Mouse (Mus musculus) embryonic facial prominence, embryonic 11.5 days (tissue): ENCODE results near the gene Slc22a17. TPM values are rescaled to one million over a fixed set of nuclear protein-coding genes. Genes with fewer than 3 reads are reported as not detected.
"Not testable (repeated sequence)": the region's sequence is repeated elsewhere in the genome, so short reads cannot be mapped to it uniquely, and the experiment has no call there.

ENCODE experiments used
- ATAC-seq: fragments of 200-750 bp; cut with Nextera tagmentation; replicated peaks from 2 replicates; pipeline ENCODE4 v1.8.0; 2017; ENCODE audit warnings: low read depth; ENCODE audit not compliant: insufficient number of reproducible peaks, low FRiP score, low TSS enrichment
- DNase-seq: peaks from one replicate; pipeline ENCODE4 v3.0.0-alpha.2; 2015; ENCODE audit warnings: low spot score
- H3K27ac ChIP-seq: fragments of 300-500 bp; sonication (generic); replicated peaks from 2 replicates; pipeline ENCODE4 v1.5.1; 2014; ENCODE audit warnings: mild to moderate bottlenecking, low read depth, low read length, control low read depth
- H3K27me3 ChIP-seq: fragments of 300-500 bp; sonication (generic); 2 replicates; pipeline ENCODE4 v1.6.1; 2014; ENCODE audit warnings: mild to moderate bottlenecking, low read length, moderate library complexity, mixed read lengths; ENCODE audit not compliant: control insufficient read depth, insufficient read depth
- H3K36me3 ChIP-seq: fragments of 300-500 bp; sonication (generic); replicated peaks from 2 replicates; pipeline ENCODE4 v1.6.1; 2014; ENCODE audit warnings: low read depth, mild to moderate bottlenecking, low read length, moderate library complexity, mixed read lengths; ENCODE audit not compliant: control insufficient read depth, insufficient read depth
- H3K4me1 ChIP-seq: fragments of 300-500 bp; sonication (generic); 2 replicates; pipeline ENCODE4 v1.6.1; 2014; ENCODE audit warnings: low read length, mixed read lengths; ENCODE audit not compliant: control insufficient read depth, insufficient read depth
- H3K4me2 ChIP-seq: fragments of 300-500 bp; sonication (generic); 2 replicates; pipeline ENCODE4 v1.6.1; 2014; ENCODE audit warnings: low read depth, mild to moderate bottlenecking, control low read depth, low read length, moderate library complexity
- H3K4me3 ChIP-seq: fragments of 300-500 bp; sonication (generic); 2 replicates; pipeline ENCODE4 v1.5.1; 2014; ENCODE audit warnings: low read depth, low read length, control low read depth
- H3K9ac ChIP-seq: fragments of 300-500 bp; sonication (generic); replicated peaks from 2 replicates; pipeline ENCODE4 v1.6.1; 2014; ENCODE audit warnings: mild to moderate bottlenecking, control low read depth, low read length
- H3K9me3 ChIP-seq: fragments of 300-500 bp; sonication (generic); replicated peaks from 2 replicates; pipeline ENCODE4 v1.6.1; 2016; ENCODE audit warnings: mild to moderate bottlenecking, low read length, inconsistent platforms, mixed read lengths; ENCODE audit not compliant: control insufficient read depth
- WGBS: fragments of 180-500 bp; shearing (Covaris S2); extraction: QIAGEN DNeasy Blood & Tissue Kit; methylation state at CpG from one replicate; pipeline ENCODE4 v1.1.7; 2014; 5-methylcytosine and 5-hydroxymethylcytosine counted together
- polyA plus RNA-seq: library from polyadenylated mRNA; unstranded; fragments of >200 nt; fragmentation: Nextera tagmentation; extraction: Ambion mirVana; gene quantifications from 2 replicates; pipeline ENCODE4 v1.2.1, GENCODE M21; 2014

Slc22a17 gene
- polyA plus RNA-seq, 1 experiment from 2014 or later: 38.2 TPM

DNA sequence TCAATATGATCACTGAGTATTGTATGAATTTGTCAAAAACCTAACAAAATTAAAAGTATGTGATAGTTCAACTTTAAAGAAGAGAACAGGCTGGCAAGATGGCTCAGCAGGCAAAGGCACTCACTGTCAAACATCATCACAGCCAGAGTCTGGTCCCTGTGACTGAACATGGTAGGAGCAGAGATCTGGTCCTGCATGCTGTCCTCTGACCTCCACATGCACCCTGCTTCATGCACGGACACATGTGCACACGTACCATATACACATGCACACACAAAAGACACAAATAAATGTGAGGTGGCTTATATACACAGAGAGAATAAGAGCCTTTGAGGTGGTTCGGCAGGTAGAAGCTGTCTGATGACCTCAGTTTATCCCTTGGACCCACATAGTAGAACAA, 42.5 kb upstream of the Slc22a17 start:
- 83% methylated on average over 3 of the region's 3 CpGs for WGBS
- H3K9ac ChIP-seq: no peak overlapping the region
- H3K4me3 ChIP-seq: no peak overlapping the region
- no peak overlapping the region for H3K27ac ChIP-seq
- ATAC-seq: no peak
- no peaks in the 10 kb centered on the region for H3K36me3 ChIP-seq
- H3K9me3 ChIP-seq: no peaks in the 10 kb centered on the region
- no peaks in the 10 kb centered on the region for H3K4me1 ChIP-seq
- no peaks in the 10 kb centered on the region for H3K27me3 ChIP-seq
- no peak overlapping the region for H3K4me2 ChIP-seq
- no peak for DNase-seq

DNA sequence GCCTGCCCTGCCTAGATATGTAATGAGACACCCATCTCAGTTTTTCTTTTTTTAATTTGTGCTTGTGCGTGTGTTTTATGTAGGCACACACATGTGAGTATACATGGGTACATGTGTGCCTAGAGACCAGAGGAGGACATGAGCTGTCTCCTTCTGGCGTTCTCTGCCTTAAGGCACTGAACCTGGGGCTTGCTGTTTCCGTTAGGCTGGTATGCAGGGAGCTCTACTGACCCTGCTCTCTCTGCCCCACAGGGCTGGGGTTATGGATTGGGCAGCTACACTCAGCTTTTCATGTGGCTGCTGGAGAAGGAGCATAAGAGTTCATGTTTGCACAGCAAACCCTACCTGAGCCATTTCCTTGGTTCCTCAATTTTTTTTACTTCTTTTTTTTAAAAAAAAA, 41.5 kb upstream of the Slc22a17 start:
- Histone ChIP-seq H3K27ac (no peak overlapping the region), H3K36me3 (no peaks in the 10 kb centered on the region), H3K9ac (no peak overlapping the region), H3K9me3 (no peaks in the 10 kb centered on the region), H3K27me3 (no peaks in the 10 kb centered on the region), H3K4me3 (no peak overlapping the region), H3K4me1 (no peaks in the 10 kb centered on the region), H3K4me2 (no peak overlapping the region)
- DNase-seq (no peak), ATAC-seq (no peak)
- 76% methylated on average over 3 of the region's 3 CpGs for WGBS

DNA sequence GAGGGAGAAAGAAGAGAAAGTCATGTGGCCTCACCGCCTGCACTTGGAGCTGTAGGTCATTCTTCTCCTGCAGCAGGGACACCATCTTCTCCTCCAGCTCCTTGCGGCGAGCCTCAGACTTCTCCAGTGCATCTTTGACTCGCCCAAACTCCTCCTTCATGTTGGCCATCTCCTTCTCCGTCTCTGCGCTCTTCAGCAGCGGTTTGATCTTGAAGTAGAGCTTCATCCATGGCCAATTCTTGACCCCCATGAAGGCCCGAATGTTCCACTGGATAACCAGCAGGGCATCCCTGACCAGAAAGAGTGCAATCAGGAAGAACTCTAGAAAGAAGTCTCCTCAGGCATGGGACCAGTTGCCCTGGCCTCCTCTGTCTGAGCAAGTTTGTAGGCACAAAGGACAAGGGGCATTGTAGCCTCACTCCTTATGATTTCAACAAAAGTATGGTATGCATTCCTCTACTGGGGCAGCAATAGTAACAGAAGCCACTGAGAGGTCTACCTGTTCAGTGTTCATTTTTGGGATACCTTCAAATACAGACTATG, 40.8 kb upstream of the Slc22a17 start:
- H3K36me3 ChIP-seq: no peaks in the 10 kb centered on the region
- no peak overlapping the region for H3K9ac ChIP-seq
- no peaks in the 10 kb centered on the region for H3K4me1 ChIP-seq
- H3K27me3 ChIP-seq: no peaks in the 10 kb centered on the region
- no peak overlapping the region for H3K27ac ChIP-seq
- 84% methylated on average over 8 of the region's 8 CpGs for WGBS
- H3K4me2 ChIP-seq: no peak overlapping the region
- ATAC-seq: no peak
- H3K9me3 ChIP-seq: no peaks in the 10 kb centered on the region
- H3K4me3 ChIP-seq: no peak overlapping the region
- DNase-seq: no peak

DNA sequence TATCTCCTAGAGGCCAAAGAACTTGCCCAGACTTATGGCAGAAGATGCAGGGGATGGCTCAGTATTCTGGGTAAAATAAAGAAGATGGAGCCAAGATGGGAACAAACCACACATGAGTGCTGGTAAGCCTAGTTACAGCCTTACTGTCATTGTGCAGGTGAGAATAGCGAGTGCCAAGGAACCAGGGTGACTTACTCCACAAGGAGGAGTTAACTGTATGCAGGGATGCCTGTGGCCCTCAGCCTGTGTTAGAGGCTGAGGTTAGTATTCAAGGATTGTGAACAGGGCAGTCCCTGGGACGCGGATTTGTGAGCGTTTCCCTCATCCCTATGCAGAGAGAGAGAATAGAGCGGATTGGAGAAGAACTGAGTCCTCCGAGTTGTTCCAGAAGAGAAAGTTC, 38.7 kb upstream of the Slc22a17 start:
- Histone ChIP-seq H3K4me1 (no peaks in the 10 kb centered on the region), H3K4me2 (no peak overlapping the region), H3K4me3 (no peak overlapping the region), H3K27ac (no peak overlapping the region), H3K9me3 (no peaks in the 10 kb centered on the region), H3K36me3 (no peaks in the 10 kb centered on the region), H3K27me3 (no peaks in the 10 kb centered on the region), H3K9ac (no peak overlapping the region)
- WGBS: 86% methylated on average over 6 of the region's 6 CpGs
- DNase-seq (no peak), ATAC-seq (no peak)

DNA sequence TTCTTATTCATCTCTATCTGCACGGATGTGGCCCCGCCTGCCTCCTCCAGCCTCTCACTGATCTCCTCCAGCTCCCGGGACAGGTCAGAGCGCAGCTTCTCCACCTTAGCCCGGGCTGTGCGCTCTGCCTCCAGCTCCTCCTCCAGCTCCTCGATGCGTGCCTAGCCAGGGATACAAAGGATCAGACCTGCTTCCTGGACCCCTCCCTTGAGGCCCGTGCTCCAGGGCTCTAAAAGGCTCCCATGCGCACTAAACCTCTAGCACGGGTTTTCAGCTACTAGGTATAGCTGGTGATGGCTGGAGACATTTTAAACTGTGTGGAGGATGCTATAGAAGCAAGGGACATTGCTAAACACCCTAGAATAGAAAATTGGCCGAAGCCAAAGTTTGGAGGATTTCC, 37.6 kb upstream of the Slc22a17 start:
- Histone ChIP-seq H3K27me3 (no peaks in the 10 kb centered on the region), H3K36me3 (no peaks in the 10 kb centered on the region)

DNA sequence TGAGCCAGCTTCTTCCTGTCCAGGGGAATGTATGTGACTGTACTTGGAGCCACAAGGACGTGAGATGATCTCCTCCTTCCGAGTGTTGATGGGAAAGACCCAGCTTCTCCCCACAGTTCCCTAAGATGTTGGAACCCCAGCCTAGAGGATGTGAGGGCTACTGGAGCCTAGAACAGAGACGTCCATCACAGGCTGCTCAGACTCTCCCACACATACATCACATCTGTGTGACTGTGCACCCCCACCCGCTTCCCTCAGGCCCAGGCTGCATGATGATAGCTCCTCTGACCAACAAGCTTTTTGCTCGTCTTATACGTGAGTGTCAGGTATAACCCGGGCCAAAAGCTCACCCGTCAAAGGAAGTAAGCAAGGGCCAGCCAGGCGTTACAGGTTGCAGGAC, 35.8 kb upstream of the Slc22a17 start:
- WGBS: 87% methylated on average over 9 of the region's 9 CpGs
- no peaks in the 10 kb centered on the region for H3K27me3 ChIP-seq
- no peaks in the 10 kb centered on the region for H3K4me1 ChIP-seq
- H3K9ac ChIP-seq: no peak overlapping the region
- H3K9me3 ChIP-seq: no peaks in the 10 kb centered on the region
- DNase-seq: no peak
- no peaks in the 10 kb centered on the region for H3K36me3 ChIP-seq
- ATAC-seq: no peak
- no peak overlapping the region for H3K4me3 ChIP-seq
- no peak overlapping the region for H3K4me2 ChIP-seq
- H3K27ac ChIP-seq: no peak overlapping the region

More for the DNA sequence above, 37.6 kb upstream of the Slc22a17 start:
- no peak for DNase-seq
- no peak for ATAC-seq
- 61% methylated on average over 12 of the region's 12 CpGs for WGBS
- Histone ChIP-seq H3K9me3 (no peaks in the 10 kb centered on the region), H3K9ac (no peak overlapping the region), H3K27ac (no peak overlapping the region), H3K4me3 (no peak overlapping the region), H3K4me2 (no peak overlapping the region), H3K4me1 (no peaks in the 10 kb centered on the region)

DNA sequence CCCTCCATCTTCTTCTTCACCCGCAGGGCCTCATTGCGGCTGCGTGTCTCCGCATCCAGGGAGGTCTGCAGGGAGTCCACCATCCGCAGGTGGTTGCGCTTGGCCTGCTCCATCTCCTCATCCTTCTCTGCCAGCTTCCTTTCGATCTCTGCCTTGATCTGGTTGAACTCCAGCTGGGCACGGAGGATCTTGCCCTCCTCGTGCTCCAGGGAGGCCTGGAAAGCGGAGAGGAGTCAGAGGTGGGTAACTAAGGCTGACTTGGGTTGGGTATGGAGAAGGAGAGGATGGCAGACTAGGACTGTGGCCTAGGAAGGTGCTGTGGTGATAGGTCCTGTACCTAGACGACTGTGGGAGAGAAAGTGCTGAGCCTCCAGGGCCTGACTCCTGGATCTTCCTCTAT, 34.1 kb upstream of the Slc22a17 start:
- ATAC-seq, H3K4me2 ChIP-seq, DNase-seq, H3K36me3 ChIP-seq, H3K4me1 ChIP-seq, H3K27ac ChIP-seq, H3K9me3 ChIP-seq, H3K27me3 ChIP-seq, H3K9ac ChIP-seq, H3K4me3 ChIP-seq: not testable (repeated sequence)
- WGBS: 87% methylated on average over 8 of the region's 11 CpGs

DNA sequence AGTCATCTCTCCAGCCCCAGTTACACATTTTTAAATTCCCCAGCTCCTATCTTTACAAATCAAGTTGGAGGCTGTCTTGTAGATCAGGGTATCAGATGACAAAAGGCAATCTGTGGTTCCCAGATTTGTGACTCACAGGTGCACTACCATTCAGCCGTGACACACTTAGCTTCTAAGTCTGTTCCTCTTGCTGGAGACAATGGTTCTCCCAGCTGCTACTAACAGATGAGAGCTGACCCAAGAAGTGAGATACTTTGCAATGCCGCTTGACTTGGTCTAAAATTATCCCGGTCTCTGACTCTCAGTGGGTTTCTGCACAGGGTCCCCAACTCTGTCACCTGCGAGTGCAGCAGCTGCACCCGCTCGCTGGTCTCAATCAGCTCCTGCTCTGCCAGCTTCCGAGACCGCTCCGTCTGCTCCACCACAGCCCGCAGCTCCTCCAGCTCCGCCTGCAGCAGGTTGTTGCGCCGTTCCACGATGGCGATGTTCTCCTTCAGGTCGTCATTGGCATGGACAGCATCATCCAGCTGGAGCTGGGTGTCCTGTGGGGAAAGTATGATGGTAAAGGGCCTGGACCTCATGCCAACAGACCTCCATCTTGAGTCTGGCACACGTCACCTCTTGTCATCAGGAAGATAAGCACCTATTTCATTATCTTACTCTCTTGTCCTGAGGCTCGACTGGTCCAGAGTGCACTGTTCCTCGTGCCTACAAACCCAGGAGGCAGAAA, 33.2 kb upstream of the Slc22a17 start:
- DNase-seq (no peak), ATAC-seq (no peak)
- Histone ChIP-seq H3K27me3 (no peaks in the 10 kb centered on the region), H3K9ac (no peak overlapping the region), H3K36me3 (no peaks in the 10 kb centered on the region), H3K4me3 (no peak overlapping the region), H3K4me2 (no peak overlapping the region), H3K4me1 (no peaks in the 10 kb centered on the region), H3K9me3 (no peaks in the 10 kb centered on the region), H3K27ac (no peak overlapping the region)
- 84% methylated on average over 19 of the region's 19 CpGs for WGBS
